Mouse (Mus musculus) myocyte (in vitro differentiated cells): ENCODE results near the gene Lrfn5.

ENCODE experiments used
- CEBPB ChIP-seq: IDR thresholded peaks from 2 replicates; pipeline ENCODE4 v1.6.1; 2011; ENCODE audit warnings: mild to moderate bottlenecking, moderate library complexity; ENCODE audit not compliant: poor library complexity, insufficient read depth, severe bottlenecking
- MAX ChIP-seq: IDR thresholded peaks from one replicate; pipeline ENCODE4 v1.6.1; 2011; ENCODE audit warnings: low read depth, mild to moderate bottlenecking, control low read depth
- MYOD1 ChIP-seq, 3 experiments: IDR thresholded peaks; one replicate each; pipeline ENCODE4 v1.6.1; 2011; ENCODE audit warnings: control low read depth in 2 of 3, low read depth in 2 of 3, mild to moderate bottlenecking in 2 of 3, moderate library complexity in 1 of 3; ENCODE audit not compliant: insufficient read length in 2 of 3, control insufficient read depth in 1 of 3
- MYOG ChIP-seq, 3 experiments: IDR thresholded peaks; one replicate each; pipeline ENCODE4 v1.6.1; 2011; ENCODE audit warnings: control low read depth in 2 of 3, low read depth in 2 of 3, mild to moderate bottlenecking in 2 of 3; ENCODE audit not compliant: insufficient read length in 2 of 3, control insufficient read depth in 1 of 3, insufficient read depth in 1 of 3
- POLR2A ChIP-seq: IDR thresholded peaks from one replicate; pipeline ENCODE4 v1.6.1; 2011; ENCODE audit warnings: low read depth, mild to moderate bottlenecking, control low read depth, moderate library complexity; ENCODE audit not compliant: insufficient read length
- POLR2AphosphoS2 ChIP-seq: IDR thresholded peaks from one replicate; pipeline ENCODE4 v1.6.1; 2011; ENCODE audit warnings: low read depth, control low read depth; ENCODE audit not compliant: insufficient read length
- SRF ChIP-seq: IDR thresholded peaks from one replicate; pipeline ENCODE4 v1.6.1; 2011; ENCODE audit warnings: low read depth; ENCODE audit not compliant: control insufficient read depth, insufficient read length
- TCF3 ChIP-seq: IDR thresholded peaks from one replicate; pipeline ENCODE4 v1.6.1; 2011; ENCODE audit warnings: low read depth, control low read depth; ENCODE audit not compliant: insufficient read length
- USF1 ChIP-seq: IDR thresholded peaks from one replicate; pipeline ENCODE4 v1.6.1; 2011; ENCODE audit warnings: low read depth, mild to moderate bottlenecking, control low read depth, moderate library complexity

GRCm38 (mm10) chr12:61526199-61526598 is 3.2 kb downstream of the Lrfn5 start:
- TF ChIP-seq POLR2A (no peak), MAX (no peak), POLR2AphosphoS2 (no peak), SRF (no peak), USF1 (no peak), MYOD1 (IDR thresholded peaks at IDR 0.05; ENCODE audit: control insufficient read depth in 1 of 3, insufficient read length in 2 of 3, low read depth in 2 of 3) (no peak), CEBPB (no peak), MYOG (IDR thresholded peaks at IDR 0.05; ENCODE audit: control insufficient read depth in 1 of 3, insufficient read depth in 1 of 3, insufficient read length in 2 of 3, low read depth in 2 of 3) (no peak), TCF3 (no peak)
